Mouse (Mus musculus): ENCODE data around the gene Lgals9.
A peak's percentile ranks its signal among the peaks of the same experiment; 100 is the strongest.

- TF ChIP-seq POLR2A (IDR thresholded peaks at IDR 0.05; ENCODE audit: insufficient read depth, low read length), result no peak
- TF ChIP-seq CTCF (IDR thresholded peaks at IDR 0.05; ENCODE audit: low read depth, low read length), result peak; percentile 91
- no peak for TF ChIP-seq EP300 (IDR thresholded peaks at IDR 0.05; ENCODE audit: insufficient read depth, low read depth, low read length)
Observed at GRCm38 (mm10) chr11:78922678-78923407, 61.9 kb downstream of the Lgals9 start.

Data from ES-Bruce4 (cell line).